Mouse (Mus musculus) heart, postnatal 0 days (tissue): ENCODE results near the gene Gm2564. TPM values are rescaled to one million over a fixed set of nuclear protein-coding genes. Genes with fewer than 3 reads are reported as not detected.
"Not testable (repeated sequence)": the region's sequence is repeated elsewhere in the genome, so short reads cannot be mapped to it uniquely, and the experiment has no call there.

Experiments
- ATAC-seq: fragments of 200-750 bp; cut with Nextera tagmentation; 2 replicates; pipeline ENCODE4 v1.8.0; 2017; ENCODE audit warnings: low read depth, moderate number of reproducible peaks, moderate library complexity; ENCODE audit not compliant: insufficient read depth
- DNase-seq: peaks from one replicate; pipeline ENCODE4 v3.0.0-alpha.2; 2016; ENCODE audit warnings: low spot score
- H3K27ac ChIP-seq: fragments of 300-500 bp; sonication (generic); 2 replicates; pipeline ENCODE4 v1.5.1; 2014; ENCODE audit warnings: low read depth, mild to moderate bottlenecking
- H3K27me3 ChIP-seq: fragments of 300-500 bp; sonication (generic); 2 replicates; pipeline ENCODE4 v1.6.1; 2014; ENCODE audit warnings: low read length, mixed read lengths; ENCODE audit not compliant: control insufficient read depth, insufficient read depth
- H3K36me3 ChIP-seq: fragments of 300-500 bp; sonication (generic); replicated peaks from 2 replicates; pipeline ENCODE4 v1.6.1; 2014; ENCODE audit warnings: low read length, mixed read lengths; ENCODE audit not compliant: control insufficient read depth, insufficient read depth
- H3K4me1 ChIP-seq: fragments of 300-500 bp; sonication (generic); 2 replicates; pipeline ENCODE4 v1.6.1; 2014; ENCODE audit warnings: antibody characterized with exemption; ENCODE audit not compliant: control insufficient read depth, insufficient read depth
- H3K4me2 ChIP-seq: fragments of 300-500 bp; sonication (generic); 2 replicates; pipeline ENCODE4 v1.6.1; 2014; ENCODE audit warnings: low read depth, mild to moderate bottlenecking, low read length, moderate library complexity
- H3K4me3 ChIP-seq: fragments of 300-500 bp; sonication (generic); 2 replicates; pipeline ENCODE4 v1.5.1; 2014; ENCODE audit warnings: low read depth, low read length
- H3K9ac ChIP-seq: fragments of 300-500 bp; sonication (generic); replicated peaks from 2 replicates; pipeline ENCODE4 v1.6.1; 2014; ENCODE audit warnings: low read depth, low read length, mixed read lengths
- H3K9me3 ChIP-seq: fragments of 300-500 bp; sonication (generic); replicated peaks from 2 replicates; pipeline ENCODE4 v1.6.1; 2016; ENCODE audit warnings: low read length; ENCODE audit not compliant: control insufficient read depth
- WGBS: fragments of 180-500 bp; shearing (Covaris S2); extraction: QIAGEN DNeasy Blood & Tissue Kit; methylation state at CpG from one replicate; pipeline ENCODE4 v1.1.7; 2014; 5-methylcytosine and 5-hydroxymethylcytosine counted together
- polyA plus RNA-seq: library from polyadenylated mRNA; unstranded; fragments of >200 nt; fragmentation: Nextera tagmentation; extraction: Ambion mirVana; gene quantifications from 2 replicates; pipeline ENCODE4 v1.2.1, GENCODE M21; 2015
- total RNA-seq: library from RNA; depleted of rRNA; stranded (reverse); fragments of >200 nt; gene quantifications from 2 replicates; pipeline ENCODE4 v1.2.3, GENCODE M21; 2014; ENCODE audit warnings: low replicate concordance; rRNA removed

Gm2564 gene
- not detected in 2 replicates for total RNA-seq
- polyA plus RNA-seq, result 0.22 and 0.27 TPM in 2 replicates

DNA sequence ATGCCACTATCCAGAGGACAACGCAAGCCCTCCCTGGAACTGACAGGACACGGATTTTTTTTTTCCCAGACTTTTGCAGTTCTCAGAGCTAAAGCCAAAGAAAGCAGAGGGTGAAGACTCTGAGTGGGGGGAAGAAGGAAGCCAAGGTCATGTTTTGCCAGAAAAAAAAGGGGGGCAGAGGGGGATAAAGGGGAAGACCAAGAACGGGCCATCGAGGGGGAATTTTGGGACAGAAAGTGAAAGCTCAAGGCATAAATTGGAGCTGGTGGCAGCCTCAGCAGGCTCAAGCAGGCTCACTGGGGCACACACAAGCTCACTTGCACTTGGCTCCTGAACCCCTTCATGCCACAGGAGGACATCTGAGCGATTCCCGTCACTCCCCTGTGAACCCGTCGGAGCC, at the start of gene Gm2564:
TSS of gene Gm2564 (plus strand) at position 301 of the 400 bp plus-strand sequence.
- H3K4me1 ChIP-seq, DNase-seq, H3K27me3 ChIP-seq, H3K9me3 ChIP-seq, H3K27ac ChIP-seq, ATAC-seq, H3K9ac ChIP-seq, H3K4me2 ChIP-seq, H3K36me3 ChIP-seq, H3K4me3 ChIP-seq: not testable (repeated sequence)
- no CpG with 5 or more reads among the region's 8 CpGs for WGBS

GRCm38 (mm10) chr4:42611895-42612294, 17.6 kb upstream of the Gm2564 start, which contains the start of gene Gm10591:
Gene Gm10591, plus strand, starts transcription at chr4:42612195.
- DNase-seq, H3K9ac ChIP-seq, ATAC-seq, H3K36me3 ChIP-seq, H3K4me1 ChIP-seq, H3K27ac ChIP-seq, H3K4me2 ChIP-seq, H3K9me3 ChIP-seq, H3K27me3 ChIP-seq, H3K4me3 ChIP-seq: not testable (repeated sequence)
- no CpG with 5 or more reads among the region's 5 CpGs for WGBS

GRCm38 (mm10) chr4:42654951-42655350, 25.4 kb downstream of the Gm2564 start, which contains the start of gene Ccl27b:
Gene Ccl27b, plus strand, starts transcription at chr4:42655251.
- H3K9ac ChIP-seq, H3K4me3 ChIP-seq, H3K36me3 ChIP-seq, ATAC-seq, H3K4me2 ChIP-seq, H3K4me1 ChIP-seq, DNase-seq, H3K27ac ChIP-seq, H3K9me3 ChIP-seq, H3K27me3 ChIP-seq: not testable (repeated sequence)
- no CpG with 5 or more reads among the region's 9 CpGs for WGBS

- not testable (repeated sequence) for H3K36me3 ChIP-seq, H3K4me2 ChIP-seq, H3K27me3 ChIP-seq, H3K9me3 ChIP-seq, H3K4me3 ChIP-seq, H3K4me1 ChIP-seq, ATAC-seq, H3K27ac ChIP-seq, H3K9ac ChIP-seq, DNase-seq
- no CpG with 5 or more reads among the region's 3 CpGs for WGBS
Observed at GRCm38 (mm10) chr4:42661793-42662192, 32.3 kb downstream of the Gm2564 start, which contains the start of gene Il11ra2. Gene Il11ra2, minus strand, starts transcription at chr4:42661893.

- not testable (repeated sequence) for H3K9ac ChIP-seq, H3K9me3 ChIP-seq, H3K4me3 ChIP-seq, DNase-seq, H3K4me1 ChIP-seq, H3K27ac ChIP-seq, ATAC-seq, H3K27me3 ChIP-seq, H3K4me2 ChIP-seq, H3K36me3 ChIP-seq
- WGBS, result no CpG with 5 or more reads among the region's 4 CpGs
Observed at GRCm38 (mm10) chr4:42675415-42675814, 45.9 kb downstream of the Gm2564 start.

GRCm38 (mm10) chr4:42679365-42679764, 49.8 kb downstream of the Gm2564 start:
- not testable (repeated sequence) for H3K4me3 ChIP-seq, H3K4me1 ChIP-seq, H3K27me3 ChIP-seq, H3K9ac ChIP-seq, H3K9me3 ChIP-seq, ATAC-seq, H3K36me3 ChIP-seq, DNase-seq, H3K4me2 ChIP-seq, H3K27ac ChIP-seq
- no CpG with 5 or more reads among the region's 7 CpGs for WGBS

DNA sequence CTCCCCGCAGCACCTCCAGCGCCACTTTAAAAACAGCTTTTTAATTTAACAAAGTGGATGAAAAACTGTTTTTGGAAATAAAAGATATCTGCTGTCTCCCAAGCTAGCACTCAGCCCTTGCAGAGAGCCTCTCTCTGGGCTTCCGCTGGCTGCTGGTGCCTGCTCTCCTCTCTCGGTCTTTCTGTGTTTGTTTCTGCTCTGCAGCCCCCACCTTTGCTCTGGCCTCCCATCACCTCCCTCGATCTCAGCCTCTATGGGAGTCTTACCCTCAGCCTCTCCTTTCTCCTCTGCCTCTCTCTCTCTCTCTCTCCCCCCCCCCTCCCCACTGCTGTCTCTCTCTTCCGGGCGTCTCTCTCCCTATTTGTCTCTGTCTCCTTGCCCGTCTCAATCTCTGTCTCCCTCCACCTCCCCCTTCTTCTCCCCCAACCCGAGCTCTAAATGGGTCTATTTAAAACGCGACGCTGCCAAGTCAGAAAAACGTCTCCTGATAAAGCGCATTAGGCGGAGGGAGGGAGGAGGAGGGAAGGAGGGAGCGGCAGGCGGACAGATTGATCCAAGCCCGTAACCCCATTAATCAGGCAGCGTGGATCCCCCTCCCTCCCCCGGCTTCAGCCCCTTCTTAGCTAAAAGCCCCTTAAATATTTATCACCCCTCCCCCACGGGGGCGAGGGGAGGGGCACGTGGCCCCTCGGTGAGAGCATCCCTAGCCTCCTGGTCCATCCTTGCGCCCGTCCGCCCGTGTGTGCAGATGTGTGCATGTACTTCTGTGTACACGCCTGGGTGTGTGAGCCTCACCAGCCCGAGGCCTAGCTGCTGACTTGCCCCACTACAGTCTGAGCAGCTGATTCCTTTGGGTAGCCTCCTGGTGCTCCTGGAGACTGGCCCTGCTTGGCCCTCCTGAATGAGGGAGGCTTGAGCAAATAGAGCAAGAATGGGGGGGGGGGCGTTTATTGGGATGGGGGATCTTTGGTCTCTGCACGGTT, 51.1 kb downstream of the Gm2564 start:
- WGBS, result no CpG with 5 or more reads among the region's 32 CpGs
- H3K36me3 ChIP-seq, H3K9me3 ChIP-seq, H3K4me3 ChIP-seq, DNase-seq, H3K4me2 ChIP-seq, ATAC-seq, H3K27ac ChIP-seq, H3K9ac ChIP-seq, H3K27me3 ChIP-seq, H3K4me1 ChIP-seq: not testable (repeated sequence)
